In genomic region chr9:70788705-70789104, GRCm38 (mm10) we compare ENCODE assay signal across 35 mouse cellular contexts.
A peak's percentile ranks its signal among the peaks of the same experiment; 100 is the strongest.
DNase-seq lines count a peak whose midpoint lies in the region; ATAC-seq lines count a peak whose summit lies in the region.
"Had no signal": no experiment of that assay in that cellular context is flagged by ENCODE, and none has a peak within 500 bp of the region (broad histone marks: within the 10 kb centered on the region; RNA-seq: fewer than 3 reads in every experiment).

No protein-coding gene starts in this region.

- DNase-seq in right cerebral cortex, adult 2 months (ENCODE audit: low spot score in 2 of 2): peak; percentile 58 to 61
- no peak for DNase-seq in right cerebral cortex, postnatal 25 days
- peak; percentile 21 to 37 for DNase-seq in frontal cortex, postnatal 25 days (ENCODE audit: low spot score in 2 of 2)
- DNase-seq in left cerebral cortex, adult 9 months (ENCODE audit: low spot score in 2 of 2): peak; percentile 23 to 72
- peak; percentile 79 for DNase-seq in telencephalon, adult 2 months (ENCODE audit: low read depth, low spot score)
- no peak for DNase-seq in gastrocnemius, postnatal 10 days
- DNase-seq: adrenal gland, adult 2 months; adrenal gland, postnatal 36 days; cerebellum, adult 2 months; cerebellum, postnatal 25 days; forebrain, postnatal 0 days; heart, postnatal 36 days; kidney, adult 8-10 months; kidney, postnatal 4 days; layer of hippocampus, postnatal 36 days; lung, embryonic 14.5 days; lung, postnatal 14 days; retina, postnatal 1 day; spleen, adult 18-20 months; thymus, adult 2 months; thymus, postnatal 36 days had no signal

- 76% methylated on average over 7 of the region's 7 CpGs for WGBS in midbrain, embryonic 16.5 days

- H3K9me3 ChIP-seq in midbrain, embryonic 16.5 days (replicated peaks; ENCODE audit: control insufficient read depth, low read length, poor library complexity, severe bottlenecking): 0 out of 2 replicates have a peak, but pooled peaks cover 4% of the 10 kb centered on the region
- H3K9me3 ChIP-seq: embryonic facial prominence, embryonic 10.5 days; embryonic facial prominence, embryonic 15.5 days; forebrain, embryonic 12.5 days; heart, embryonic 10.5 days; hindbrain, embryonic 12.5 days; liver, embryonic 15.5 days had no signal

- no peak overlapping the region for H3K9ac ChIP-seq in midbrain, embryonic 16.5 days (ENCODE audit: low read depth, low read length)
- H3K9ac ChIP-seq: embryonic facial prominence, embryonic 15.5 days; forebrain, embryonic 12.5 days; forebrain, postnatal 0 days; hindbrain, embryonic 12.5 days; limb, embryonic 12.5 days; liver, embryonic 15.5 days; lung, embryonic 14.5 days had no signal

- no peaks in the 10 kb centered on the region for H3K36me3 ChIP-seq in midbrain, embryonic 16.5 days (ENCODE audit: control insufficient read depth, insufficient read depth, low read length)
- H3K36me3 ChIP-seq: embryonic facial prominence, embryonic 10.5 days; embryonic facial prominence, embryonic 15.5 days; forebrain, embryonic 12.5 days; hindbrain, embryonic 12.5 days; limb, embryonic 12.5 days had no signal

- no peak overlapping the region for H3K4me3 ChIP-seq in midbrain, embryonic 16.5 days (ENCODE audit: low read depth, low read length)
- H3K4me3 ChIP-seq: embryonic facial prominence, embryonic 10.5 days; embryonic facial prominence, embryonic 15.5 days; forebrain, embryonic 12.5 days; heart, embryonic 10.5 days; hindbrain, embryonic 12.5 days; limb, embryonic 12.5 days; liver, embryonic 15.5 days had no signal

- H3K4me2 ChIP-seq in midbrain, embryonic 16.5 days (ENCODE audit: low read length): no peak overlapping the region
- H3K4me2 ChIP-seq: embryonic facial prominence, embryonic 15.5 days; forebrain, embryonic 12.5 days; hindbrain, embryonic 12.5 days; limb, embryonic 12.5 days; liver, embryonic 15.5 days; lung, embryonic 14.5 days; midbrain, embryonic 11.5 days had no signal

- ATAC-seq in midbrain, embryonic 16.5 days: no peak
- ATAC-seq: activated CD4-positive, CD25-positive, alpha-beta regulatory T cell, adult 4 months; forebrain, postnatal 0 days; intestine, embryonic 16.5 days had no signal

- no peaks in the 10 kb centered on the region for H3K4me1 ChIP-seq in midbrain, embryonic 16.5 days (ENCODE audit: control insufficient read depth, insufficient read depth, low read length)
- H3K4me1 ChIP-seq: embryonic facial prominence, embryonic 10.5 days; embryonic facial prominence, embryonic 15.5 days; forebrain, embryonic 12.5 days; heart, embryonic 10.5 days; hindbrain, embryonic 12.5 days; limb, embryonic 12.5 days; liver, embryonic 15.5 days had no signal

- H3K27me3 ChIP-seq in midbrain, embryonic 16.5 days (ENCODE audit: control insufficient read depth, insufficient read depth, low read depth, low read length): no peaks in the 10 kb centered on the region
- H3K27me3 ChIP-seq: CH12.LX; embryonic facial prominence, embryonic 15.5 days; forebrain, embryonic 12.5 days; hindbrain, embryonic 12.5 days; limb, embryonic 12.5 days; liver, embryonic 15.5 days had no signal

- no peak overlapping the region for H3K27ac ChIP-seq in midbrain, embryonic 16.5 days (ENCODE audit: low read length)
- H3K27ac ChIP-seq: embryonic facial prominence, embryonic 10.5 days; embryonic facial prominence, embryonic 15.5 days; forebrain, embryonic 12.5 days; heart, embryonic 10.5 days; hindbrain, embryonic 12.5 days; kidney, postnatal 0 days; limb, embryonic 12.5 days; liver, embryonic 15.5 days; stomach, postnatal 0 days had no signal

Comparison
In these comparisons a context has a peak if more than half of its experiments do, and no peak if none do; other contexts are left out.
1. DNase-seq: peak in right cerebral cortex, adult 2 months (2 of 2), frontal cortex, postnatal 25 days (2 of 2), left cerebral cortex, adult 9 months (2 of 2) and telencephalon, adult 2 months (single experiment); none in right cerebral cortex, postnatal 25 days (single experiment) and gastrocnemius, postnatal 10 days (single experiment).